Mouse (Mus musculus) ovary, adult 2 months (tissue): Measurements from ENCODE around the gene Tbc1d16. TPM values are rescaled to one million over a fixed set of nuclear protein-coding genes. Genes with fewer than 3 reads are reported as not detected.

Experiments used
- polyA plus RNA-seq: library from polyadenylated mRNA; depleted of rRNA; stranded (reverse); fragments of >200 nt; gene quantifications from 2 replicates; pipeline ENCODE4 v1.2.3, GENCODE M21; 2012; rRNA removed

Tbc1d16 gene
- 21.4 and 22.2 TPM in 2 replicates for polyA plus RNA-seq

GRCm38 (mm10) chr11:119228091-119228781 is at the start of gene Tbc1d16, which contains the start of gene Ccdc40:
Tbc1d16 (minus strand) TSS chr11:119228499.
Ccdc40 (plus strand) TSS chr11:119228572.

GRCm38 (mm10) chr11:119267768-119268556 is 39.7 kb upstream of the Tbc1d16 start, which contains the start of gene Gaa:
Gaa (plus strand) TSS chr11:119267887.

Other genes with a start within 250 kb of the Tbc1d16 start
- 0.23 and 0.29 TPM in 2 replicates for gene Enpp7, start 240.3 kb downstream of the Tbc1d16 start, polyA plus RNA-seq
- 11.6 and 13.0 TPM in 2 replicates for gene Cbx2, start 205.5 kb downstream of the Tbc1d16 start, polyA plus RNA-seq
- 3.0 and 7.6 TPM in 2 replicates for gene Cbx8, start 187.5 kb downstream of the Tbc1d16 start, polyA plus RNA-seq
- gene Cbx4, start 142.3 kb downstream of the Tbc1d16 start, polyA plus RNA-seq = 27.2 and 28.2 TPM in 2 replicates
- gene Ccdc40, start 73 bp upstream of the Tbc1d16 start, polyA plus RNA-seq = 11.7 and 13.0 TPM in 2 replicates
- gene Gaa, start 39.4 kb upstream of the Tbc1d16 start, polyA plus RNA-seq = 336 TPM in 2 replicates
- gene Eif4a3, start 71.6 kb upstream of the Tbc1d16 start, polyA plus RNA-seq = 121 and 122 TPM in 2 replicates
- gene Card14, start 79.3 kb upstream of the Tbc1d16 start, polyA plus RNA-seq = 0.16 and 0.28 TPM in 2 replicates
- gene Sgsh, start 127.0 kb upstream of the Tbc1d16 start, polyA plus RNA-seq = 49.3 and 55.6 TPM in 2 replicates
- 31.6 and 41.4 TPM in 2 replicates for gene Slc26a11, start 127.1 kb upstream of the Tbc1d16 start, polyA plus RNA-seq
- gene Rnf213, start 164.6 kb upstream of the Tbc1d16 start, polyA plus RNA-seq = 33.7 and 44.6 TPM in 2 replicates